Mouse (Mus musculus) gastrocnemius, adult 2 months (tissue): Measurements from ENCODE around the gene Gm37240. TPM values are rescaled to one million over a fixed set of nuclear protein-coding genes. Genes with fewer than 3 reads are reported as not detected.

Source experiments
- DNase-seq: peaks from one replicate; pipeline ENCODE4 v3.0.0; 2022
- H3K27ac ChIP-seq: fragments of 200-600 bp; 2 replicates; pipeline ENCODE4 v1.8.1; 2022; ENCODE audit warnings: mild to moderate bottlenecking
- H3K4me3 ChIP-seq: fragments of 200-600 bp; 2 replicates; pipeline ENCODE4 v1.8.1; 2022; ENCODE audit warnings: mild to moderate bottlenecking, moderate library complexity
- CTCF ChIP-seq: fragments of 200-600 bp; IDR thresholded peaks from 2 replicates; pipeline ENCODE4 v1.8.1; 2022; ENCODE audit warnings: antibody characterized with exemption, mild to moderate bottlenecking, moderate library complexity
- intact Hi-C: fragments of 180-260 bp; cut with DNase I; formaldehyde crosslinking; loops from one replicate; pipeline ENCODE4 v1.15.1; 2025
- total RNA-seq, 2 experiments: library from RNA; stranded (reverse); gene quantifications; 2 replicates each; pipeline ENCODE4 v1.2.3; 2021

Gm37240 gene
- total RNA-seq, 2 experiments from 2014 or later, result 34.5 to 37.4 TPM

DNA sequence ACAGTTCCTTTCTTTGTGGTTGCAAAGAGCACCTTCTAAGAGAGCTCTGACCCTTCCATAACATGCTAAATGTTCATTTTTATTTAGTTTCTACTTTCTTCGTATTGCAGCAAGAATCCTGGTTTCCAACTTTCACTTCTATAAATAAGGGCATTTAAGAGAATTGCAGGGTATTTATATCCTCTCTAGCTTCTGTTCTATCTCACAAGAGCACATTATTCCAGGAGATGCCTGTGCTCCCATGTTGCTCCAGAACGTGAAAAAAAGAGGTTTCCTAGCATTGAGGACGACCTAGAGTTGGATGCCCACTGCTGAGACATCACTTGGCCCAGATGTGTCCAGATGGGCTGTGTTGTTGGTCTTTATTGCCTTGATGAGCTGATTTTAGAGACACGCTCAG, 742.2 kb downstream of the Gm37240 start:
- Histone ChIP-seq H3K27ac (no peak overlapping the region), H3K4me3 (no peak overlapping the region)
- no peak for DNase-seq
- TF ChIP-seq CTCF, result no peak
- intact Hi-C loops, result no loop called here

GRCm38 (mm10) chr3:85144425-85144824, 742.9 kb downstream of the Gm37240 start:
- intact Hi-C loops, result no loop called here
- Histone ChIP-seq H3K4me3 (no peak overlapping the region), H3K27ac (no peak overlapping the region)
- no peak for TF ChIP-seq CTCF
- DNase-seq, result no peak

DNA sequence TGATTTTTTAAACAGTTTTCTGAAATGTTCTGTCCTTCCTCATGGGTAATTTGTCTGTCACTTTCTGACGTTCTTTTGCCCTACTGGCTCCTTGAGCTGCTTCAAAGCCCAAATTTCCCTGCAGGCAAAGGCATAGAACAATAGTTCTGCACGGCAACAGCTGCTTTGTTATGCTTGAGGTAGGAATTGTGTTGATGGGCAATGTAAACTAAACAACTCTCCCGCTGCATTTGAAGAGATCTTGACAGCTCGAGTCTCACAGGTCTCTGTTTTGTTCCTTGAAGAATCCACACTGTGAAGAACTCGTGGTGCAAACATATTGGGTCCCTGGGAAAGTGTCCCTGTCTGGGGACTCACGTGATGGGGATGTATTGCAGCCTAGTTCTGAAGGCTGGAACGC, 746.8 kb downstream of the Gm37240 start:
- intact Hi-C loops, result no loop called here
- Histone ChIP-seq H3K27ac (no peak overlapping the region), H3K4me3 (no peak overlapping the region)
- no peak for DNase-seq
- no peak for TF ChIP-seq CTCF

- H3K27ac ChIP-seq, result no peak overlapping the region
- intact Hi-C loops, result no loop called here
- H3K4me3 ChIP-seq, result no peak overlapping the region
- TF ChIP-seq CTCF, result no peak
- DNase-seq, result no peak
Measured at GRCm38 (mm10) chr3:85138407-85138806, 748.9 kb downstream of the Gm37240 start.

DNA sequence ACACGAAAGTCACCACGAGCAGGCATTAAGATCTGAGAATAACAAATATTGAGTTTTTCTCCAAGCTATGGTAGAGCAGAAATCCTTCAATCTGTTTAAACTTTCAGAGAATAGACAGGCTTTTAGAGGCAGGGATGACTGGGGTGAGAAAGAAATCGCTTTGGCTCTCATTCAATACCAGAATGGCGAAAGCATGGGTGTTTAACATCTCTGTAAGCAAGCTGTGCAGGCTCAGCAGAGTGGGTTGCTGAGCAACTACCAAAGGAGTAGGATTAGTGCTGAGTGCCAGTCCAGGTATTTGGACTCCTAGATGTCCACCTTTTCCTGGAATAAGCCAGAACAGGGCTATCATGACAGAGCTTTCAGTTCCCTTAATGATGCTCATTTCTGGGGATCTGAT, 753.8 kb downstream of the Gm37240 start:
- intact Hi-C loops, result no loop called here
- no peak overlapping the region for H3K27ac ChIP-seq
- H3K4me3 ChIP-seq, result no peak overlapping the region
- DNase-seq, result no peak
- TF ChIP-seq CTCF, result no peak

DNA sequence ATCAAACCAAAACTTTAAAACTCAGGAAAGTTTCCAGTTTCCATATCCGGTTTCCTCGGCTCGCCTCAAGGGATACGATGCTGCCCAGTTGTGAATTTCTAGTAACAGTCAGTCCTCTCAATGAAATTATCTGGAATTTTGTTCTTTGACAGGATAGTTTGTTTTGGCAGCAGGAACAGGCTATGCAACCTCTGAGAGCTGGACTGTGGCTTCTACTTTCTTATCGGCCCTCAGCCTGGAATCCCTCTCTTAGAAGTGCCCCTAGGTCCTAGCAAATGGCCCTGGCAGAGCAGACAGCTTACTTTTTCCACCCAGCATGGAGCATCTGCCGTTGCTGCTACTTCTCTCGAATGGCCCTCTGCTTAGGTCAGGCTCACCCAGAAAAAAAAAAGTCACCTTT, 755.4 kb downstream of the Gm37240 start:
- DNase-seq, result no peak
- intact Hi-C loops, result no loop called here
- TF ChIP-seq CTCF, result no peak
- Histone ChIP-seq H3K4me3 (no peak overlapping the region), H3K27ac (no peak overlapping the region)

DNA sequence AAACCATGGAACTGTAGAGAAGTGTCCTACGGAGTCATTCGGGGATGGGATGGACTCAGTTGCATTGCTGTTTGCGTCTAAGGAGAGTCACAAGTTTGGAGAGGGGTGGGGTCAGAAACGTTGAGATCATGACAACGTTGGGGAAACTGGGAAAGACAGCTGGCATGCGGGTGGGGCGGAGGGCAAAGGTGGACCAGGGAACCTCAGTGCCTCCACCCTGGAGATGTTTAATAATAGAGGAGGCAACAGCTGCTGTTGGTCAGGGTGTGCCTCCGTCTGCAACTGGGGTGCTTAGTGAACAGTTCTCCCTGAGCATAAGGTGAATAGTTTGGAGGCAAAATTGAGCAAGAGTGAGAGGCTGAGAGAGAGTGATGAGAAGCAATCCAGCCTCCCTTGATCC, 758.8 kb downstream of the Gm37240 start:
- Histone ChIP-seq H3K4me3 (no peak overlapping the region), H3K27ac (no peak overlapping the region)
- TF ChIP-seq CTCF, result no peak
- DNase-seq, result no peak
- intact Hi-C loops, result loop anchor here (5.0 kb wide), 1 partner anchor 44 kb away; no protein-coding TSS in a partner anchor

- intact Hi-C loops, result loop anchor here (5.0 kb wide), 1 partner anchor 45 kb away; no protein-coding TSS in a partner anchor
- TF ChIP-seq CTCF, result no peak
- Histone ChIP-seq H3K27ac (no peak overlapping the region), H3K4me3 (no peak overlapping the region)
- no peak for DNase-seq
Measured at GRCm38 (mm10) chr3:85126970-85127369, 760.3 kb downstream of the Gm37240 start.

DNA sequence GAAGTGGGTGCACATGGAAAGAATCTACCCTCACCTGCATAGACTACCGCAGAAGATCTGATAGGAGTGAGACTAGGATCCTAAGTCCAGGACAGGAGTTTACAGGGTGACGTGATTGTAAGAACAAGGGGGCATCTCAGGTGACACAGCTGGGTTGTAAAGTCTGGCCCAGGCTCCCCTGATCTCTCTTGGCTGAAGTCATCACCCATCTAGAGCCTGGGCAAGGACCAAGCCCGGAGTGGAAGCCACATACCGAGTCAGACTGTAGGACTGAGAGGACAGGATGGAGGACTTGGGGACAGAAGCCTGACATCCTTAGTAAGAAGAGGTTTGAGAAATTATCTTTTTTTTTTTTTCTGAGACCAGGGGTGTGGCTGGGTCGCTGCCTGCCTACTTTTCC, 761.8 kb downstream of the Gm37240 start:
- intact Hi-C loops, result loop anchor here (5.0 kb wide), 1 partner anchor 47 kb away; no protein-coding TSS in a partner anchor
- no peak for TF ChIP-seq CTCF
- peak; percentile 51 for DNase-seq

DNA sequence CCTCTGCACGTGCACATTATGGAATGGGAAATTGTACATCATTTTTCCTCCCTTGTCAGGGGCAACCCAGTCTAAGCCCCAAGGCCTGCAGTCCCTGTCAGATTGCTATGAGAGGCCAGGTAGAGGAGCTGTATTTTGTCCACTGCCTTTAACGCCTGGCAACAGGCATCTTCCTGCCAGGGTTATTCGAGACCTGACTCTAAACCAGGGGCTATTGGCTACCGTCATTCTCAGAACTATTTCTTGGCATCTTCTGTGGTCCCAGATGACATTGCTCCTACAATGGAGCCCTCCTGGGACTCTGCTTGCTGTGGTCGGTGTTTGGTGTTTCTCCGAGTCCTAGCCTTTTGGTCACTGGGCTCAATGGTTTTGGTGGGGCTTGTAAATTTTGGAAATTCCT, 762.4 kb downstream of the Gm37240 start:
- intact Hi-C loops, result loop anchor here (5.0 kb wide), 1 partner anchor 47 kb away; no protein-coding TSS in a partner anchor
- peak overlapping the region; percentile 65 for H3K27ac ChIP-seq
- TF ChIP-seq CTCF, result no peak
- no peak overlapping the region for H3K4me3 ChIP-seq
- DNase-seq, result peak; percentile 66

More for the DNA sequence above, 761.8 kb downstream of the Gm37240 start:
- H3K27ac ChIP-seq, result peak overlapping the region; percentile 65
- no peak overlapping the region for H3K4me3 ChIP-seq

DNA sequence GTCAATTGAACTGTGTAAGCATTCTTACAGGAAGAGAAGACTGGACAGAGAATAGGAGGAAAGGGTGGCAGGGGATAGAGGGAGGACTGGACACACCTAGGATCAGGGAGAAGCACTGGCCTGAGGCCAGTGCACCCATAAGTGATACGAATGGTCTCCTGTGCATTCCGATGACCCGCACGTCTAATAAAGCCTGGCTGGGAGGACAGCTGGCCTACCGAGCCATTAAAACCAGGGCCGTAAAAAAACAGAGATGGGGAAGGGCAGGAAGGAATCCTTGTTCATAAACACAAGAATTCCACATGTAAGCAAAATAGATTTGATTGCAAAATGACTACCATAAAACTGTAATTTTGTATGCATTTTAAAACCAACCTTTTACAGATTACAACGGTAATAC, 762.9 kb downstream of the Gm37240 start:
- TF ChIP-seq CTCF, result no peak
- no peak overlapping the region for H3K27ac ChIP-seq
- no peak for DNase-seq
- intact Hi-C loops, result no loop called here
- H3K4me3 ChIP-seq, result no peak overlapping the region

GRCm38 (mm10) chr3:85117702-85118101, 769.6 kb downstream of the Gm37240 start:
- no peak for DNase-seq
- intact Hi-C loops, result loop anchor here (10.0 kb wide), 1 partner anchor 183 kb away; no protein-coding TSS in a partner anchor
- TF ChIP-seq CTCF, result no peak
- Histone ChIP-seq H3K4me3 (no peak overlapping the region), H3K27ac (no peak overlapping the region)

DNA sequence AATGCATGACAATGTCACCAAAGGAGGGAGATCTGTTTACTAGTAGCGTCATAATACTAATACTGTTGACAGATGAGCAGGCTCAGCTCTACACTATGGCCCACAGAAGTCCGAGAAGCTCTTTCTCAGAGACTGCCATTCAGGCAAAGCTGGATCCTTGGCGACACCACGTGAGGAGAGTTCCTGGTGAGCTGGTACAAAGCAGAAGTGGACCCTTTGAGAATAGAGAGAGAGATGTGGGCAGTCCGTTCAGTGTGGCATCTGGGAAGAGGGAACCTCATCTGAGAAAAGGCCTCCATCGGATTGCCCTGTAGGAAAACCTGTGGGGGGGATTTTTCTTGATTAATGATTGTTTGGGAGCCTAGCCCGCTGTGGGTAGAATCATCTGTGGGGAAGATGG, 770.3 kb downstream of the Gm37240 start:
- intact Hi-C loops, result loop anchor here (10.0 kb wide), 1 partner anchor 182 kb away; no protein-coding TSS in a partner anchor
- TF ChIP-seq CTCF, result no peak
- no peak overlapping the region for H3K4me3 ChIP-seq
- H3K27ac ChIP-seq, result no peak overlapping the region
- no peak for DNase-seq

GRCm38 (mm10) chr3:85115959-85116543, 771.3 kb downstream of the Gm37240 start:
- TF ChIP-seq CTCF, result no peak
- no peak overlapping the region for H3K4me3 ChIP-seq
- intact Hi-C loops, result loop anchor here (10.0 kb wide), 1 partner anchor 181 kb away; no protein-coding TSS in a partner anchor
- no peak for DNase-seq
- H3K27ac ChIP-seq, result no peak overlapping the region
